Mouse (Mus musculus) forebrain, embryonic 15.5 days (tissue): ENCODE results near the gene Oaz1. TPM values are rescaled to one million over a fixed set of nuclear protein-coding genes. Genes with fewer than 3 reads are reported as not detected.
A peak's percentile ranks its signal among the peaks of the same experiment; 100 is the strongest.

Source experiments
- ATAC-seq: fragments of 200-750 bp; cut with Nextera tagmentation; replicated peaks from 2 replicates; pipeline ENCODE4 v1.8.0; 2017; ENCODE audit warnings: mild to moderate bottlenecking, moderate TSS enrichment, moderate library complexity
- H3K27ac ChIP-seq: fragments of 300-500 bp; sonication (generic); replicated peaks from 2 replicates; pipeline ENCODE4 v1.5.1; 2015; ENCODE audit warnings: mild to moderate bottlenecking, inconsistent platforms
- H3K27me3 ChIP-seq: fragments of 300-500 bp; sonication (generic); 2 replicates; pipeline ENCODE4 v1.6.1; 2015; ENCODE audit warnings: inconsistent platforms
- H3K36me3 ChIP-seq: fragments of 300-500 bp; sonication (generic); 2 replicates; pipeline ENCODE4 v1.6.1; 2015; ENCODE audit warnings: mild to moderate bottlenecking, inconsistent platforms
- H3K4me1 ChIP-seq: fragments of 300-500 bp; sonication (generic); 2 replicates; pipeline ENCODE4 v1.6.1; 2015; ENCODE audit warnings: inconsistent platforms
- H3K4me2 ChIP-seq: fragments of 300-500 bp; sonication (generic); replicated peaks from 2 replicates; pipeline ENCODE4 v1.6.1; 2015; ENCODE audit warnings: mild to moderate bottlenecking, inconsistent platforms
- H3K4me3 ChIP-seq: fragments of 300-500 bp; sonication (generic); 2 replicates; pipeline ENCODE4 v1.5.1; 2015; ENCODE audit warnings: mild to moderate bottlenecking, inconsistent platforms
- H3K9ac ChIP-seq: fragments of 300-500 bp; sonication (generic); replicated peaks from 2 replicates; pipeline ENCODE4 v1.6.1; 2015; ENCODE audit warnings: mild to moderate bottlenecking, inconsistent platforms
- H3K9me3 ChIP-seq: fragments of 300-500 bp; sonication (generic); 2 replicates; pipeline ENCODE4 v1.6.1; 2016; ENCODE audit warnings: inconsistent platforms
- WGBS: fragments of 180-500 bp; shearing (Covaris S2); methylation state at CpG from one replicate; pipeline ENCODE4 v1.1.7; 2015; ENCODE audit warnings: mixed read lengths; 5-methylcytosine and 5-hydroxymethylcytosine counted together
- microRNA counts: library from miRNA; unstranded; fragments of <30 nt; microRNA quantifications from one replicate; lab custom pipeline; 2016
- microRNA-seq: library from miRNA; unstranded; fragments of <30 nt; microRNA quantifications from one replicate; pipeline ENCODE4, GENCODE M21; 2016
- polyA plus RNA-seq: library from polyadenylated mRNA; unstranded; fragments of >200 nt; fragmentation: Nextera tagmentation; extraction: Ambion mirVana; gene quantifications from 2 replicates; pipeline ENCODE4 v1.2.1, GENCODE M21; 2015

Gene Oaz1
- polyA plus RNA-seq, 1 experiment from 2014 or later, result 1,419 TPM

GRCm38 (mm10) chr10:80862305-80862704, 35.8 kb downstream of the Oaz1 start:
- H3K9me3 ChIP-seq, result no peaks in the 10 kb centered on the region
- H3K27me3 ChIP-seq, result no peaks in the 10 kb centered on the region
- no peak overlapping the region for H3K9ac ChIP-seq
- H3K27ac ChIP-seq, result no peak overlapping the region
- H3K4me3 ChIP-seq, result no peak overlapping the region
- H3K36me3 ChIP-seq, result peaks cover 19% of the 10 kb centered on the region
- no peak for ATAC-seq
- WGBS, result 96% methylated on average over 5 of the region's 5 CpGs
- no peak overlapping the region for H3K4me2 ChIP-seq
- peaks cover 5% of the 10 kb centered on the region; the same call in 1 of the 2 replicates for H3K4me1 ChIP-seq

GRCm38 (mm10) chr10:80864446-80864845, 38.0 kb downstream of the Oaz1 start:
- Histone ChIP-seq H3K9ac (no peak overlapping the region), H3K4me1 (no peaks in the 10 kb centered on the region), H3K27ac (no peak overlapping the region), H3K4me3 (no peak overlapping the region), H3K9me3 (no peaks in the 10 kb centered on the region), H3K27me3 (no peaks in the 10 kb centered on the region), H3K4me2 (no peak overlapping the region), H3K36me3 (peaks cover 31% of the 10 kb centered on the region)
- no peak for ATAC-seq
- 84% methylated on average over 16 of the region's 16 CpGs for WGBS

GRCm38 (mm10) chr10:80870993-80871392, 44.5 kb downstream of the Oaz1 start:
- H3K27ac ChIP-seq, result no peak overlapping the region
- H3K4me3 ChIP-seq, result no peak overlapping the region
- peaks cover 16% of the 10 kb centered on the region; the same call in 1 of the 2 replicates for H3K36me3 ChIP-seq
- H3K9me3 ChIP-seq, result no peaks in the 10 kb centered on the region
- WGBS, result 54% methylated on average over 4 of the region's 6 CpGs
- no peak overlapping the region for H3K9ac ChIP-seq
- no peaks in the 10 kb centered on the region for H3K4me1 ChIP-seq
- no peaks in the 10 kb centered on the region for H3K27me3 ChIP-seq
- H3K4me2 ChIP-seq, result no peak overlapping the region
- ATAC-seq, result no peak

- Histone ChIP-seq H3K27ac (no peak within 1 kb of the TSS), H3K4me2 (no peak within 1 kb of the TSS), H3K27me3 (no peaks in the 10 kb centered on the region), H3K9ac (no peak within 1 kb of the TSS), H3K36me3 (peaks cover 15% of the 10 kb centered on the region; the same call in 1 of the 2 replicates), H3K4me3 (no peak within 1 kb of the TSS), H3K9me3 (no peaks in the 10 kb centered on the region), H3K4me1 (no peaks in the 10 kb centered on the region)
- no peak for ATAC-seq
- WGBS, result 36% methylated on average over 9 of the region's 9 CpGs
Observed at GRCm38 (mm10) chr10:80871581-80871980, 45.1 kb downstream of the Oaz1 start, which contains the start of gene Tmprss9. Gene Tmprss9 (plus strand): TSS chr10:80871848.

GRCm38 (mm10) chr10:80874035-80874434, 47.6 kb downstream of the Oaz1 start:
- H3K27ac ChIP-seq, result no peak overlapping the region
- H3K4me2 ChIP-seq, result no peak overlapping the region
- no peaks in the 10 kb centered on the region for H3K4me1 ChIP-seq
- no peaks in the 10 kb centered on the region for H3K36me3 ChIP-seq
- no peak overlapping the region for H3K9ac ChIP-seq
- WGBS, result 83% methylated on average over 9 of the region's 9 CpGs
- H3K4me3 ChIP-seq, result no peak overlapping the region
- no peaks in the 10 kb centered on the region for H3K9me3 ChIP-seq
- H3K27me3 ChIP-seq, result no peaks in the 10 kb centered on the region
- ATAC-seq, result no peak

- Histone ChIP-seq H3K4me1 (no peaks in the 10 kb centered on the region), H3K36me3 (no peaks in the 10 kb centered on the region), H3K27me3 (no peaks in the 10 kb centered on the region), H3K4me3 (no peak overlapping the region), H3K4me2 (no peak overlapping the region), H3K9me3 (no peaks in the 10 kb centered on the region), H3K27ac (no peak overlapping the region), H3K9ac (no peak overlapping the region)
- ATAC-seq, result no peak
- 22% methylated on average over 5 of the region's 5 CpGs for WGBS
Observed at GRCm38 (mm10) chr10:80876028-80876427, 49.6 kb downstream of the Oaz1 start.

GRCm38 (mm10) chr10:80876594-80876993, 50.1 kb downstream of the Oaz1 start:
- Histone ChIP-seq H3K4me1 (no peaks in the 10 kb centered on the region), H3K4me3 (no peak overlapping the region), H3K9ac (no peak overlapping the region), H3K4me2 (no peak overlapping the region), H3K27ac (no peak overlapping the region), H3K27me3 (no peaks in the 10 kb centered on the region), H3K36me3 (no peaks in the 10 kb centered on the region), H3K9me3 (no peaks in the 10 kb centered on the region)
- ATAC-seq, result no peak
- WGBS, result 27% methylated on average over 3 of the region's 3 CpGs

MicroRNA genes within 50 kb of the gene (microRNA counts, 519-probe panel; counts per million panel counts)
- microRNA mmu-miR-1982 (lab: Ali Mortazavi, UCI), result not detected

Small RNA genes within 50 kb of the gene (microRNA-seq; reads per million reads assigned to microRNA genes)
- gene Mir1982, result 4.2 reads per million, percentile 15 among the genes with 10 or more reads in this experiment

Other genes starting within 250 kb of the Oaz1 start
- 8.0 and 8.5 TPM in 2 replicates for gene Klf16, start 249.3 kb upstream of the Oaz1 start, polyA plus RNA-seq
- gene Abhd17a, start 236.3 kb upstream of the Oaz1 start, polyA plus RNA-seq, result 118 and 120 TPM in 2 replicates
- 66.8 and 68.2 TPM in 2 replicates for gene Scamp4, start 223.8 kb upstream of the Oaz1 start, polyA plus RNA-seq
- 4.5 and 6.4 TPM in 2 replicates for gene Adat3, start 223.8 kb upstream of the Oaz1 start, polyA plus RNA-seq
- gene Gm49322, start 220.6 kb upstream of the Oaz1 start, polyA plus RNA-seq, result 3.2 and 4.5 TPM in 2 replicates
- gene Csnk1g2, start 203.8 kb upstream of the Oaz1 start, polyA plus RNA-seq, result 117 and 126 TPM in 2 replicates
- 83.4 and 87.5 TPM in 2 replicates for gene Btbd2, start 169.6 kb upstream of the Oaz1 start, polyA plus RNA-seq
- 60.9 and 64.8 TPM in 2 replicates for gene Mknk2, start 148.5 kb upstream of the Oaz1 start, polyA plus RNA-seq
- 52.6 and 55.1 TPM in 2 replicates for gene Mob3a, start 124.7 kb upstream of the Oaz1 start, polyA plus RNA-seq
- 33.4 and 35.2 TPM in 2 replicates for gene Izumo4, start 124.5 kb upstream of the Oaz1 start, polyA plus RNA-seq
- 98.9 and 103 TPM in 2 replicates for gene Ap3d1, start 84.4 kb upstream of the Oaz1 start, polyA plus RNA-seq
- 22.0 and 23.1 TPM in 2 replicates for gene Dot1l, start 71.5 kb upstream of the Oaz1 start, polyA plus RNA-seq
- gene Sf3a2, start 28.5 kb upstream of the Oaz1 start, polyA plus RNA-seq, result 60.2 and 62.6 TPM in 2 replicates
- gene Plekhj1, start 28.0 kb upstream of the Oaz1 start, polyA plus RNA-seq, result 140 and 154 TPM in 2 replicates
- gene Amh, start 21.4 kb upstream of the Oaz1 start, polyA plus RNA-seq, result 0.10 TPM in 2 replicates
- gene Jsrp1, start 13.2 kb upstream of the Oaz1 start, polyA plus RNA-seq, result 0.31 TPM in 1 of 2 replicates, not detected in the other
- gene Lingo3, start 17.4 kb downstream of the Oaz1 start, polyA plus RNA-seq, result 4.4 and 5.5 TPM in 2 replicates
- gene Lsm7, start 28.6 kb downstream of the Oaz1 start, polyA plus RNA-seq, result 268 and 279 TPM in 2 replicates
- 58.7 and 61.0 TPM in 2 replicates for gene Sppl2b, start 28.6 kb downstream of the Oaz1 start, polyA plus RNA-seq
- gene Tmprss9, start 45.2 kb downstream of the Oaz1 start, polyA plus RNA-seq, result 0.06 and 0.15 TPM in 2 replicates
- gene Timm13, start 74.3 kb downstream of the Oaz1 start, polyA plus RNA-seq, result 326 and 357 TPM in 2 replicates
- 50.6 and 53.5 TPM in 2 replicates for gene Lmnb2, start 91.6 kb downstream of the Oaz1 start, polyA plus RNA-seq
- gene Gadd45b, start 103.4 kb downstream of the Oaz1 start, polyA plus RNA-seq, result 5.5 and 5.9 TPM in 2 replicates
- gene Gng7, start 188.3 kb downstream of the Oaz1 start, polyA plus RNA-seq, result 30.8 and 32.1 TPM in 2 replicates
- gene Diras1, start 199.0 kb downstream of the Oaz1 start, polyA plus RNA-seq, result 32.6 and 36.0 TPM in 2 replicates
- gene Slc39a3, start 210.8 kb downstream of the Oaz1 start, polyA plus RNA-seq, result 46.3 TPM in 2 replicates
- 316 and 320 TPM in 2 replicates for gene Sgta, start 233.5 kb downstream of the Oaz1 start, polyA plus RNA-seq
- 60.0 and 61.7 TPM in 2 replicates for gene Thop1, start 243.4 kb downstream of the Oaz1 start, polyA plus RNA-seq